In genomic region chr14:58567472-58567871, GRCm38 (mm10) we compare ENCODE assay signal across 30 mouse cellular contexts.
"Had no signal": no experiment of that assay in that cellular context is flagged by ENCODE, and none has a peak within 500 bp of the region (broad histone marks: within the 10 kb centered on the region; RNA-seq: fewer than 3 reads in every experiment).

No protein-coding gene starts in this region.

- H3K9ac ChIP-seq: limb, embryonic 12.5 days; limb, embryonic 13.5 days; limb, embryonic 15.5 days; liver, embryonic 12.5 days; liver, embryonic 13.5 days; liver, embryonic 14.5 days; liver, embryonic 15.5 days; liver, postnatal 0 days; lung, embryonic 14.5 days; lung, embryonic 15.5 days; midbrain, embryonic 12.5 days; midbrain, embryonic 13.5 days; midbrain, embryonic 15.5 days; neural tube, embryonic 12.5 days had no signal

- H3K36me3 ChIP-seq: limb, embryonic 10.5 days; limb, embryonic 12.5 days; limb, embryonic 13.5 days; limb, embryonic 15.5 days; liver, embryonic 12.5 days; liver, embryonic 13.5 days; liver, embryonic 15.5 days; lung, embryonic 15.5 days; midbrain, embryonic 10.5 days; midbrain, embryonic 12.5 days; midbrain, embryonic 13.5 days; midbrain, embryonic 15.5 days; neural tube, embryonic 12.5 days had no signal

- H3K27ac ChIP-seq: limb, embryonic 10.5 days; limb, embryonic 12.5 days; limb, embryonic 13.5 days; limb, embryonic 15.5 days; liver, embryonic 12.5 days; liver, embryonic 13.5 days; liver, embryonic 14.5 days; liver, embryonic 15.5 days; lung, embryonic 15.5 days; macrophage; midbrain, embryonic 10.5 days; midbrain, embryonic 12.5 days; midbrain, embryonic 13.5 days; midbrain, embryonic 15.5 days; neural tube, embryonic 12.5 days had no signal

- DNase-seq: left cerebral cortex, postnatal 4 days; liver; liver, embryonic 13.5 days; liver, postnatal 0 days; lung, adult 18-20 months; lung, adult 2 months; lung, embryonic 14.5 days; lung, postnatal 10 days; lung, postnatal 14 days; lung, postnatal 36 days; lung, postnatal 4 days; midbrain, embryonic 14.5 days had no signal

- H3K4me1 ChIP-seq: limb, embryonic 10.5 days; limb, embryonic 12.5 days; limb, embryonic 13.5 days; limb, embryonic 15.5 days; liver, embryonic 12.5 days; liver, embryonic 13.5 days; liver, embryonic 15.5 days; lung, embryonic 15.5 days; megakaryocyte, embryonic 14.5 days; midbrain, embryonic 10.5 days; midbrain, embryonic 12.5 days; midbrain, embryonic 13.5 days; midbrain, embryonic 15.5 days; neural tube, embryonic 12.5 days had no signal

- H3K27me3 ChIP-seq: limb, embryonic 12.5 days; limb, embryonic 13.5 days; limb, embryonic 15.5 days; liver, embryonic 12.5 days; liver, embryonic 13.5 days; liver, embryonic 15.5 days; lung, embryonic 15.5 days; megakaryocyte, embryonic 14.5 days; midbrain, embryonic 12.5 days; midbrain, embryonic 13.5 days; midbrain, embryonic 15.5 days; neural tube, embryonic 12.5 days had no signal

- H3K9me3 ChIP-seq: limb, embryonic 10.5 days; limb, embryonic 12.5 days; limb, embryonic 15.5 days; liver, embryonic 12.5 days; liver, embryonic 13.5 days; liver, embryonic 15.5 days; lung, embryonic 15.5 days; midbrain, embryonic 10.5 days; midbrain, embryonic 12.5 days; midbrain, embryonic 13.5 days; midbrain, embryonic 15.5 days; neural tube, embryonic 12.5 days had no signal

- H3K4me2 ChIP-seq: limb, embryonic 12.5 days; limb, embryonic 13.5 days; limb, embryonic 15.5 days; liver, embryonic 11.5 days; liver, embryonic 12.5 days; liver, embryonic 13.5 days; liver, embryonic 15.5 days; lung, embryonic 14.5 days; lung, embryonic 15.5 days; midbrain, embryonic 11.5 days; midbrain, embryonic 12.5 days; midbrain, embryonic 13.5 days; midbrain, embryonic 15.5 days; neural tube, embryonic 12.5 days had no signal

- H3K4me3 ChIP-seq: limb, embryonic 10.5 days; limb, embryonic 12.5 days; limb, embryonic 13.5 days; limb, embryonic 15.5 days; liver, embryonic 12.5 days; liver, embryonic 13.5 days; liver, embryonic 15.5 days; lung, embryonic 15.5 days; megakaryocyte, embryonic 14.5 days; midbrain, embryonic 10.5 days; midbrain, embryonic 12.5 days; midbrain, embryonic 13.5 days; midbrain, embryonic 15.5 days; myocyte; neural tube, embryonic 12.5 days had no signal
